Comparison of ENCODE assay signal across 22 mouse cellular contexts in the genomic region with DNA sequence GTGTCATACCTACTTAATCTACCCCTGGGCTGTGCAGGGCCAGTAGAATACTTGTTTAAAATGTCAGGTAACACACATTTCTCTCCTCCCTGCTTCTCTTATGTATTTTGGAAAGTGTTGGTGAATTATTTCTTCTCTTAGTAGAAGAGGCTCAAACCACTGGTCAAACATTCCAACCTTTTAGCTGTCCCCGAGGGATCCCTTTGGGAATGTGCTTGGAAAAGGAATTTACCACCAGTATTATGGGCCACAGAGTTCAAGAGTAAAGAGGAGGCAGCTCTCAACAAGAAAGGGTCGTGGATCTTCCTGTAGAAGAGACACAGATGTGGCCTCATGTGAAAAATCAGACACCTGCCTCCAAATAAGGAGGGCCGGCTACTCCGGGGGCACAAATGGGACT.
DNase-seq lines count a peak whose midpoint lies in the region; ATAC-seq and TF ChIP-seq lines count a peak whose summit lies in the region.
"Had no signal": no experiment of that assay in that cellular context is flagged by ENCODE, and none has a peak within 500 bp of the region (broad histone marks: within the 10 kb centered on the region; RNA-seq: fewer than 3 reads in every experiment).

No protein-coding gene starts in this region.

- H3K36me3 ChIP-seq in forebrain, embryonic 11.5 days (ENCODE audit: control insufficient read depth, insufficient read depth, low read length), result no peaks in the 10 kb centered on the region
- no peaks in the 10 kb centered on the region for H3K36me3 ChIP-seq in forebrain, embryonic 13.5 days (ENCODE audit: poor library complexity, severe bottlenecking)
- no peaks in the 10 kb centered on the region for H3K36me3 ChIP-seq in kidney, postnatal 0 days (ENCODE audit: insufficient read depth, low read length)
- H3K36me3 ChIP-seq in kidney, embryonic 16.5 days (ENCODE audit: insufficient read depth, low read length), result no peaks in the 10 kb centered on the region
- H3K36me3 ChIP-seq: G1E had no signal

- DNase-seq in forebrain, embryonic 11.5 days (ENCODE audit: low spot score), result peak; percentile 21
- peak; percentile 65 for DNase-seq in kidney, postnatal 0 days (ENCODE audit: low spot score)
- peak; percentile 64 for DNase-seq in 3T3-L1 (ENCODE audit: low read depth, low spot score)
- DNase-seq in urinary bladder, adult 2 months (ENCODE audit: low spot score), result no peak
- DNase-seq: adrenal gland, adult 2 months; adrenal gland, adult 8-10 months; adrenal gland, postnatal 10 days; adrenal gland, postnatal 14 days; adrenal gland, postnatal 25 days; adrenal gland, postnatal 36 days; B cell, adult 2 months; cerebellum, adult 11 months; cerebellum, adult 11-12 months; cerebellum, adult 18-20 months; cerebellum, adult 2 months had no signal

- H3K4me1 ChIP-seq in forebrain, embryonic 11.5 days (replicated peaks; ENCODE audit: control insufficient read depth, insufficient read depth, low read length), result peaks cover 9% of the 10 kb centered on the region
- peaks cover 14% of the 10 kb centered on the region for H3K4me1 ChIP-seq in forebrain, embryonic 13.5 days
- peaks cover 5% of the 10 kb centered on the region; the same call in 1 of the 2 replicates for H3K4me1 ChIP-seq in kidney, postnatal 0 days (replicated peaks; ENCODE audit: insufficient read depth, low read length)
- H3K4me1 ChIP-seq in kidney, embryonic 16.5 days (ENCODE audit: insufficient read depth, low read length), result peaks cover 23% of the 10 kb centered on the region

- no peak for TF ChIP-seq CTCF in kidney, postnatal 0 days (IDR thresholded peaks at IDR 0.05; ENCODE audit: low read depth)

- WGBS in forebrain, embryonic 11.5 days, result 89% methylated on average over 4 of the region's 4 CpGs
- 85% methylated on average over 4 of the region's 4 CpGs for WGBS in forebrain, embryonic 13.5 days
- 72% methylated on average over 4 of the region's 4 CpGs for WGBS in kidney, postnatal 0 days
- WGBS in kidney, embryonic 16.5 days, result 57% methylated on average over 4 of the region's 4 CpGs

- H3K27me3 ChIP-seq in forebrain, embryonic 11.5 days (ENCODE audit: control insufficient read depth, insufficient read depth, low read length), result no peaks in the 10 kb centered on the region
- no peaks in the 10 kb centered on the region for H3K27me3 ChIP-seq in forebrain, embryonic 13.5 days
- H3K27me3 ChIP-seq in kidney, postnatal 0 days (ENCODE audit: insufficient read depth, low read length), result no peaks in the 10 kb centered on the region
- no peaks in the 10 kb centered on the region for H3K27me3 ChIP-seq in kidney, embryonic 16.5 days (ENCODE audit: insufficient read depth, low read length)
- H3K27me3 ChIP-seq: CH12.LX, Patski had no signal

- H3K9me3 ChIP-seq in forebrain, embryonic 11.5 days (ENCODE audit: control insufficient read depth, low read length), result no peaks in the 10 kb centered on the region
- no peaks in the 10 kb centered on the region for H3K9me3 ChIP-seq in forebrain, embryonic 13.5 days (replicated peaks)
- H3K9me3 ChIP-seq in kidney, postnatal 0 days (replicated peaks; ENCODE audit: low read length), result no peaks in the 10 kb centered on the region
- no peaks in the 10 kb centered on the region for H3K9me3 ChIP-seq in kidney, embryonic 16.5 days (ENCODE audit: low read length)
- H3K9me3 ChIP-seq: G1E had no signal

- H3K27ac ChIP-seq in forebrain, embryonic 11.5 days (ENCODE audit: low read depth, low read length), result no peak overlapping the region
- H3K27ac ChIP-seq in forebrain, embryonic 13.5 days, result no peak overlapping the region
- H3K27ac ChIP-seq in kidney, postnatal 0 days, result no peak overlapping the region
- H3K27ac ChIP-seq in kidney, embryonic 16.5 days (ENCODE audit: low read length), result no peak overlapping the region

- no peak for ATAC-seq in forebrain, embryonic 11.5 days (replicated peaks; ENCODE audit: low FRiP score)
- no peak for ATAC-seq in forebrain, embryonic 13.5 days
- ATAC-seq in kidney, postnatal 0 days (replicated peaks; ENCODE audit: low FRiP score, low read depth), result no peak
- no peak for ATAC-seq in kidney, embryonic 16.5 days (ENCODE audit: low FRiP score, low TSS enrichment)
- ATAC-seq: activated CD4-positive, CD25-positive, alpha-beta regulatory T cell, adult 4 months; CD4-positive, CD25-positive, alpha-beta regulatory T cell, adult 4 months; Patski had no signal

- no peak overlapping the region for H3K9ac ChIP-seq in forebrain, embryonic 11.5 days (ENCODE audit: low read length)
- H3K9ac ChIP-seq in forebrain, embryonic 13.5 days, result no peak overlapping the region
- no peak overlapping the region for H3K9ac ChIP-seq in kidney, postnatal 0 days (ENCODE audit: low read depth, low read length)
- no peak overlapping the region for H3K9ac ChIP-seq in kidney, embryonic 16.5 days (replicated peaks; ENCODE audit: low read length)

- no peak overlapping the region for H3K4me3 ChIP-seq in forebrain, embryonic 11.5 days (ENCODE audit: low read depth, low read length)
- no peak overlapping the region for H3K4me3 ChIP-seq in forebrain, embryonic 13.5 days
- no peak overlapping the region for H3K4me3 ChIP-seq in kidney, postnatal 0 days (replicated peaks; ENCODE audit: low read depth, low read length)
- H3K4me3 ChIP-seq in kidney, embryonic 16.5 days (ENCODE audit: low read length), result no peak overlapping the region

- no peak overlapping the region for H3K4me2 ChIP-seq in forebrain, embryonic 11.5 days (ENCODE audit: low read depth, low read length, severe bottlenecking)
- H3K4me2 ChIP-seq in forebrain, embryonic 13.5 days, result no peak overlapping the region
- no peak overlapping the region for H3K4me2 ChIP-seq in kidney, postnatal 0 days (ENCODE audit: low read length)
- H3K4me2 ChIP-seq in kidney, embryonic 16.5 days (replicated peaks; ENCODE audit: low read depth, low read length), result no peak overlapping the region
